Mouse (Mus musculus) hindbrain, postnatal 0 days (tissue): ENCODE data around the gene Grin2a. TPM values are rescaled to one million over a fixed set of nuclear protein-coding genes. Genes with fewer than 3 reads are reported as not detected.

Experiments
- ATAC-seq: fragments of 200-750 bp; cut with Nextera tagmentation; 2 replicates; pipeline ENCODE4 v1.8.0; 2017; ENCODE audit warnings: mild to moderate bottlenecking, moderate TSS enrichment, moderate library complexity
- DNase-seq: peaks from one replicate; pipeline ENCODE4 v3.0.0-alpha.2; 2015; ENCODE audit warnings: low spot score
- H3K27ac ChIP-seq: fragments of 300-500 bp; sonication (generic); 2 replicates; pipeline ENCODE4 v1.5.1; 2014; ENCODE audit warnings: mild to moderate bottlenecking
- H3K27me3 ChIP-seq: fragments of 300-500 bp; sonication (generic); 2 replicates; pipeline ENCODE4 v1.6.1; 2014; ENCODE audit warnings: low read length, mixed read lengths; ENCODE audit not compliant: insufficient read depth
- H3K36me3 ChIP-seq: fragments of 300-500 bp; sonication (generic); 2 replicates; pipeline ENCODE4 v1.6.1; 2014; ENCODE audit warnings: low read length, mixed read lengths; ENCODE audit not compliant: insufficient read depth
- H3K4me1 ChIP-seq: fragments of 300-500 bp; sonication (generic); 2 replicates; pipeline ENCODE4 v1.6.1; 2014; ENCODE audit warnings: antibody characterized with exemption, low read length, mixed read lengths; ENCODE audit not compliant: insufficient read depth
- H3K4me2 ChIP-seq: fragments of 300-500 bp; sonication (generic); 2 replicates; pipeline ENCODE4 v1.6.1; 2014; ENCODE audit warnings: low read depth, mild to moderate bottlenecking, low read length, moderate library complexity, mixed read lengths
- H3K4me3 ChIP-seq: fragments of 300-500 bp; sonication (generic); 2 replicates; pipeline ENCODE4 v1.5.1; 2014; ENCODE audit warnings: low read length
- H3K9ac ChIP-seq: fragments of 300-500 bp; sonication (generic); replicated peaks from 2 replicates; pipeline ENCODE4 v1.6.1; 2014; ENCODE audit warnings: mild to moderate bottlenecking, low read length, moderate library complexity, mixed read lengths
- H3K9me3 ChIP-seq: fragments of 300-500 bp; sonication (generic); 2 replicates; pipeline ENCODE4 v1.6.1; 2016; ENCODE audit warnings: low read length, mixed read lengths
- CTCF ChIP-seq: IDR thresholded peaks from 2 replicates; pipeline ENCODE4 v1.5.1; 2016; ENCODE audit warnings: antibody characterized with exemption, control low read depth, low read depth
- WGBS: fragments of 180-500 bp; shearing (Covaris S2); extraction: QIAGEN DNeasy Blood & Tissue Kit; methylation state at CpG from one replicate; pipeline ENCODE4 v1.1.7; 2014; 5-methylcytosine and 5-hydroxymethylcytosine counted together
- polyA plus RNA-seq: library from polyadenylated mRNA; unstranded; fragments of >200 nt; fragmentation: Nextera tagmentation; extraction: Ambion mirVana; gene quantifications from 2 replicates; pipeline ENCODE4 v1.2.1, GENCODE M21; 2015
- total RNA-seq: library from RNA; depleted of rRNA; stranded (reverse); fragments of >200 nt; gene quantifications from 2 replicates; pipeline ENCODE4 v1.2.3, GENCODE M21; 2014

The Grin2a gene
- total and polyA plus RNA-seq, 2 experiments from 2014 or later = 6.8 to 21.5 TPM

DNA sequence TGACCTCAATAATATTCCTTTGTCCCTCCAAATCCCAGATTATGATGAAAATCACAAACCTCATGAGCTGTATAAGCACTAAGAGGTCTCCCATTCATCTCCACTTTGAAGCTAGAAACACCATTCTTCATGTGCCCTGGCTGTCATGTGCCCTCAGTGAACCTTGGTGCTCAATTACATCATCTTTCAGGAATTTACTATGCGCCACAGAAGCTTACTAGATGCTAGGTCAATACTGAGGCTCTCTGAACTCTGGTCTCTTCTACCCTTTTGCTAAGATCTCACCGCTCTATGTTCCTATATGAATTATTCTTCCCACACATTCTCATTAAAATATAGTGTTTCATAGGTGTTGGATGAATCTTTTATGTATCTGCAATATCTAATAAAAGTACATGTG lies 387.9 kb downstream of the Grin2a start:
- Histone ChIP-seq H3K4me1 (no peaks in the 10 kb centered on the region), H3K9ac (no peak overlapping the region), H3K9me3 (no peaks in the 10 kb centered on the region), H3K4me2 (no peak overlapping the region), H3K27me3 (no peaks in the 10 kb centered on the region), H3K4me3 (no peak overlapping the region), H3K36me3 (no peaks in the 10 kb centered on the region), H3K27ac (no peak overlapping the region)
- no peak for TF ChIP-seq CTCF
- ATAC-seq (no peak), DNase-seq (no peak)
- 91% methylated on average over 2 of the region's 2 CpGs for WGBS

DNA sequence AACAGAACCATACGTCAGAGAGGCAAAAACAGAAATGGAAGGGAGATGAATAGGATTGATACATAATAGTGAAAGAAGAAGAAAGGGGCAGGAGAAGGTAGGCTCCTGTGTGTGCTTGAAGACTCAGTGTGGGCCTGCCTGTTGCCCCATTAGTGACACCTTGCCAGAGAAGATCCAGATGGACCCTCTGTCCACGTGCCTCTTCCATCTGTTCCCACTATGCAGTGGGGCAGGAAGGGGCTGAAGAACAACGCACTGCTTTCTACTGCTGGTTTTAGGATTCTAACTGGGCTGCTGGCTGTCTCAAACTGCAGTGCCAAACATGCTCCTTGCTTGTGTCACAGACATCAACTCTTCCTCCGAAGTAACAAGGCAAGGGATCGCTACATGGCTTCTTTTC lies 391.4 kb downstream of the Grin2a start:
- H3K27me3 ChIP-seq = no peaks in the 10 kb centered on the region
- no peaks in the 10 kb centered on the region for H3K4me1 ChIP-seq
- 80% methylated on average over 5 of the region's 5 CpGs for WGBS
- no peaks in the 10 kb centered on the region for H3K9me3 ChIP-seq
- H3K36me3 ChIP-seq = no peaks in the 10 kb centered on the region
- H3K4me2 ChIP-seq = no peak overlapping the region
- DNase-seq (no peak), ATAC-seq (no peak)
- H3K4me3 ChIP-seq = no peak overlapping the region
- H3K9ac ChIP-seq = no peak overlapping the region
- no peak overlapping the region for H3K27ac ChIP-seq
- no peak for TF ChIP-seq CTCF

DNA sequence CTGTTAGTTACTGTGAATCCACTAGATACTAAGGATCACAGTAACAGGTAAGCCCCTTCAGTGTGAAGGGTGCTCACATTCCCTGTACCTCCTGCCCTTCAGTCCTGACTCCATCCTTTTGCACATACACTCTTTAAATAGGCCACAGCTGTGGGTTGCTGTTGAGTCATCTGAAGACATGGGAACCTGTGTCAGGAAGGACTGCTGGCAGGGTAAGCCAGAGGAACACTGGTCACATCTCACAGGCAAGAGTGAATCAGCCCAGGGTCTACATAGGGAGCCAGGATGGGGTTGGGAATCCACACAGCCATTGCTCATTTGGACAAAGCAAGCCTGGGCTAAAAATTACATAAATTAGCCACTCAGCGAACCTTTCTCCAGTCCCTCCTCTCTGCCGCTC lies 392.8 kb downstream of the Grin2a start:
- H3K9me3 ChIP-seq = no peaks in the 10 kb centered on the region
- 97% methylated on average over 2 of the region's 2 CpGs for WGBS
- no peak for TF ChIP-seq CTCF
- no peak overlapping the region for H3K4me2 ChIP-seq
- H3K9ac ChIP-seq = no peak overlapping the region
- no peaks in the 10 kb centered on the region for H3K4me1 ChIP-seq
- no peaks in the 10 kb centered on the region for H3K36me3 ChIP-seq
- H3K4me3 ChIP-seq = no peak overlapping the region
- ATAC-seq (no peak), DNase-seq (no peak)
- H3K27me3 ChIP-seq = no peaks in the 10 kb centered on the region
- H3K27ac ChIP-seq = no peak overlapping the region

DNA sequence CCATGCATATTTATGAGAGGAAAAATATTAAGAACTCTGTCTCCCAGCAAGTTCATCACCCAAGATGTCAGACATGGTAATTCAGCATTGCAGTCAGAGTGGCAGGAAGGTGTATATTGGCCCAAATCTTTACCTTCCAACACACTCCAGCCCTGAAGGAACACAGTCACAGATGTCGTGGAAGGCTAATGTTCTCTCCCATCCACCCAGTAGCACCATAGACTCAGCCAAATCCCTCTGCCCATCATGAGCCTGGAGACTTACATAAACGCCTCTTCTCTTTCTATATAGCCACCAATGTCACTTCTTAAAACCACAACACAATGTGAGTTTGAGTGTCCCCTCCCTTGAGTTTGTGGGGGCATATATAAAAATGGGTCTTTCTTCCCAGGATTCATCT lies 406.2 kb downstream of the Grin2a start:
- ATAC-seq (no peak), DNase-seq (no peak)
- no peaks in the 10 kb centered on the region for H3K4me1 ChIP-seq
- WGBS = 96% methylated on average over 2 of the region's 2 CpGs
- H3K36me3 ChIP-seq = no peaks in the 10 kb centered on the region
- H3K9ac ChIP-seq = no peak overlapping the region
- H3K27ac ChIP-seq = no peak overlapping the region
- no peak for TF ChIP-seq CTCF
- H3K9me3 ChIP-seq = no peaks in the 10 kb centered on the region
- no peak overlapping the region for H3K4me3 ChIP-seq
- no peaks in the 10 kb centered on the region for H3K27me3 ChIP-seq
- H3K4me2 ChIP-seq = no peak overlapping the region

DNA sequence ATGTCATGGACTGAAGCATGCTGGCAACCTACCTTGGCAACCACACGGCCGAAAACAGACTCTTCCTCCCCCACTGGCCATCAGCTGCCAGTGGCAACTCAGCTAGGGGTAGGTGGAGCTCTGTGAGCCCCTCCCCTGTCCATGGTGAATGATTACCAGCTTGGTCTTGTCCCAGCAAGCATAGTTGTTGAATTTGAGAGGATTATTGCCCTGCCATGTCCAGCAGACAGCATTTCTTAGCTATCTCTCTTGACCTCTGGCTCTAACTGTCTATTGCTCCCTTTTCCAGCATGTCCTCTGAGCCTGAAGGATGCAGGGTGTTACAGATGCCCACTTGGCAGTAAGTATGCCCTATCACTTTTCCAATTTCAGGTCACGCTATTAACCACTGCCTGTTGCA lies 406.9 kb downstream of the Grin2a start:
- Histone ChIP-seq H3K4me1 (no peaks in the 10 kb centered on the region), H3K4me2 (no peak overlapping the region), H3K9ac (no peak overlapping the region), H3K4me3 (no peak overlapping the region), H3K27me3 (no peaks in the 10 kb centered on the region), H3K36me3 (no peaks in the 10 kb centered on the region), H3K9me3 (no peaks in the 10 kb centered on the region), H3K27ac (no peak overlapping the region)
- no peak for ATAC-seq
- no peak for TF ChIP-seq CTCF
- no peak for DNase-seq
- WGBS = 74% methylated on average over 3 of the region's 3 CpGs

DNA sequence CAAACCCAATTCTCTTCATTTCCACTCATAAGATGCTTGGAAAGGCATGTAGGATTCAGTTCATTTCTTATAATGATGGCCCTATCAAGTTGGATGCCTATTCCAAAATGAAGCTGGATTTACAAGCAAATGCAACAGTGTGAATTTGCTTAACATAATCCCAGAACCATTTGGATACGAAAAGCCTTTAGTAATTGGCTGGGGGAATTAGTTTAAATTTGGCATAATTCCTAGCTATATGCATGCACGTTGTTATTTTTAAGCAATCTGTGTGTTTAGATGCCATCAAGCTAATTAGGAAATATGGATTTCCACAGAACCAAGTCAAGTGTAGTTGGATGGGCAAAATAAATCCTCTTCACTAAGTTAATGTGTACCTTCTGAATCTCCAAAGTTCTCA lies 411.4 kb downstream of the Grin2a start:
- WGBS = 72% methylated on average over 2 of the region's 2 CpGs
- H3K4me1 ChIP-seq = no peaks in the 10 kb centered on the region
- no peak overlapping the region for H3K4me2 ChIP-seq
- no peak for DNase-seq
- H3K36me3 ChIP-seq = no peaks in the 10 kb centered on the region
- no peak for ATAC-seq
- no peaks in the 10 kb centered on the region for H3K9me3 ChIP-seq
- no peaks in the 10 kb centered on the region for H3K27me3 ChIP-seq
- no peak overlapping the region for H3K27ac ChIP-seq
- H3K9ac ChIP-seq = no peak overlapping the region
- no peak for TF ChIP-seq CTCF
- no peak overlapping the region for H3K4me3 ChIP-seq

DNA sequence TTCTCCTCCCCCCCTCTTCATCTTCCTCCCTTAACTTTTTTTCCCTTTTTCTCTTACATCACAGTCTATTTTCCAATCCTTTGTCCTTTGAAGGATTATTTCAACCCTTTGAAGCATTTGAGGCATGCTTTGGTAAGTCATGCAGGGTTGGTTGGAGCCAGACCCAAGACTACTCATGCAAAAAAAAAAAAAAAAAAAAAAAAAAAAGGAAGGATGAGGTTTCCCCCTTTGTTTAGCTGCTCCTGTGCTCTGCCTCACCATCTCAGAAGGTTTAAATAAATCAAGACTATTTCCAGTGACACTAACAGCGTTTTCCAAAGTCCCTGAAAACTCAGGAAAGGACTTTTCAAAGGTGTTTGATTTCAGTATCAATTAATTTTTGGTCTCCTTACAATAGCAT lies 423.6 kb downstream of the Grin2a start:
- Histone ChIP-seq H3K27me3 (no peaks in the 10 kb centered on the region), H3K9me3 (no peaks in the 10 kb centered on the region), H3K9ac (no peak overlapping the region), H3K4me3 (no peak overlapping the region), H3K36me3 (no peaks in the 10 kb centered on the region), H3K27ac (no peak overlapping the region), H3K4me2 (no peak overlapping the region), H3K4me1 (no peaks in the 10 kb centered on the region)
- no peak for ATAC-seq
- no peak for DNase-seq
- TF ChIP-seq CTCF = no peak
- 64% methylated on average over 1 of the region's 1 CpGs for WGBS
